Mouse (Mus musculus): Measurements from ENCODE around the gene Ctnnd2. TPM values are rescaled to one million over a fixed set of nuclear protein-coding genes. Genes with fewer than 3 reads are reported as not detected.

Ctnnd2 gene
- polyA plus RNA-seq, 1 experiment: 2.1 TPM

DNA sequence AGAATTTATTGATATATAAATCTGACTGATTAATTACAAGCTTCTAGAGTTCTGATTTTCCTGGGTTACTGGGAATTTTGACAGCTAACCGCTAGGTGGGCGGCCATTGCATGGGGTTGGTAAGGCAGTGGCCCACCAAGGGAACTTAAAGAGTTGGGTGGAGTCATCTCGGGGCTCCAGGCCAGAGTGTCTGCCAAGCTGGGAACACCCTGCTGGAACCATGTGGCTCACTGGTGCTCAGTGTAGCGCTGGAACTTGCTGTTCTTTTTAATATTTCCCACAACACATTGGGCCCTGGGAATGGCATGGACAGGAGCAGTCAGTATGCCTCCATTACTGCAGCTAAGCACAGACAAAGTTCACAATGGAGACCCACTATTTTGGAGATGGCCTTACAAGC lies 99.9 kb downstream of the Ctnnd2 start:
- H3K27ac ChIP-seq (ENCODE audit: control insufficient read depth, insufficient read depth, low read depth, low read length, poor library complexity): no peak overlapping the region
- no peaks in the 10 kb centered on the region for H3K4me1 ChIP-seq (ENCODE audit: control insufficient read depth, insufficient read depth, low read length)
- 76% methylated on average over 4 of the region's 4 CpGs for WGBS
- H3K4me3 ChIP-seq (replicated peaks; ENCODE audit: control insufficient read depth, low read depth, low read length): no peak overlapping the region
- TF ChIP-seq CTCF (IDR thresholded peaks at IDR 0.05; ENCODE audit: control insufficient read depth, insufficient read depth, low read length) (no peak), POLR2A (IDR thresholded peaks at IDR 0.05; ENCODE audit: borderline replicate concordance, control insufficient read depth, low read depth, low read length) (no peak)

DNA sequence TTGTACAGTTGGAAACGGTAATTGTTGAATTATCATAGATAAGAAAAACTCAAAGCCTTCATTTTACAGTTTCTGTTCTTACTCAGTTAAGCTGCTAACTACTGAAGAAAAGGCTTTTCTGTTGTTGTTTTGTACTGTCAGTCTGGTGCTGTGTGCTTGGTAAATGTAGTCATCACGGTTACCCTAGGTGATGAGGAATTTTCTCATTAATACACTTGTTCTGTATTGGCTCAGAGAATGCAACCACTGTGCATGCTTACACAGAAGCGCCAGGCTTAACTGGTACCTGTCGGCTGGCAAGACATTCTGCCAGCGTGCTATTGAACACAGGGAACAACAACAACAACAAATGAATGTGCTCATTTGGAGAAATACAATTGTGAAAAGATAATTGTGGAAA lies 103.3 kb downstream of the Ctnnd2 start:
- 83% methylated on average over 5 of the region's 5 CpGs for WGBS
- Histone ChIP-seq H3K4me1 (ENCODE audit: control insufficient read depth, insufficient read depth, low read length) (no peaks in the 10 kb centered on the region), H3K27ac (ENCODE audit: control insufficient read depth, insufficient read depth, low read depth, low read length, poor library complexity) (no peak overlapping the region), H3K4me3 (replicated peaks; ENCODE audit: control insufficient read depth, low read depth, low read length) (no peak overlapping the region)
- TF ChIP-seq POLR2A (IDR thresholded peaks at IDR 0.05; ENCODE audit: borderline replicate concordance, control insufficient read depth, low read depth, low read length) (no peak), CTCF (IDR thresholded peaks at IDR 0.05; ENCODE audit: control insufficient read depth, insufficient read depth, low read length) (no peak)

DNA sequence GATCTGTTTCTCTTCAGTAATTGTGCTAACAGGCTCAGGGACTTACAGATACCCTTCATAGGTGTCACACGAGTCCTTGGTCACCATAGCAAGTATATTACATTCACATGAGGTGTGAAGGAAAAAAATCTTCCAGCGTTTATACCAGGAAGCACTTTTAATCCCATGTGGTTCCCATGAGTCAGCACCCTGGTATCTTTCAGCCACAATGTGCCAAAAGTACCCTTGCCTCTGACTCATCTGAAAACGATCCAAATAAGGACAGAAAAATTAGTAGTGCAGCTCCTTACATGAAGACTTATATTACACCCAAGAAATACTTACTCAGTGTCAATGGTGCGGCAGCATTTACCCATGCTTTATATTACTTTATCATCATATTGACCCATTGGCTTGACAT lies 104.3 kb downstream of the Ctnnd2 start:
- Histone ChIP-seq H3K4me1 (ENCODE audit: control insufficient read depth, insufficient read depth, low read length) (no peaks in the 10 kb centered on the region), H3K4me3 (replicated peaks; ENCODE audit: control insufficient read depth, low read depth, low read length) (no peak overlapping the region), H3K27ac (ENCODE audit: control insufficient read depth, insufficient read depth, low read depth, low read length, poor library complexity) (no peak overlapping the region)
- 55% methylated on average over 4 of the region's 4 CpGs for WGBS
- TF ChIP-seq CTCF (IDR thresholded peaks at IDR 0.05; ENCODE audit: control insufficient read depth, insufficient read depth, low read length) (no peak), POLR2A (IDR thresholded peaks at IDR 0.05; ENCODE audit: borderline replicate concordance, control insufficient read depth, low read depth, low read length) (no peak)

DNA sequence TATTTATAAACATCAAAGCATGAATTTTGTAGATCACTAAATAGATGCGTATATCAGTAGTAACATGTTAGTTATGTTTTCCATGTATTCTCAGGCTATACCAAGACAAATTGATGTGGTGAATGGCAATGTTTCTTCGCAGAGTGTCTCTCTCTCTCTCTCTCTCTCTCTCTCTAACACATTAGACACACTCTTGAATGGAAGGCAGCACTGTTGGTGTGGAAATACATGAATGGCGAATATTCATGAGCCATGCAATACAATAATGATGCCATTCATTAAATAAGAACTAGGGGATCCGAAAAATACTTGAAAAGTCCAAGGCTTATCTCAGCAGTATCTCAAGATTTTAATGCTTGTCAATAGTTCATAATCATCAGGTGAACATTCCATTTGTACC lies 106.2 kb downstream of the Ctnnd2 start:
- H3K4me3 ChIP-seq (replicated peaks; ENCODE audit: control insufficient read depth, low read depth, low read length): no peak overlapping the region
- TF ChIP-seq POLR2A (IDR thresholded peaks at IDR 0.05; ENCODE audit: borderline replicate concordance, control insufficient read depth, low read depth, low read length) (no peak), CTCF (IDR thresholded peaks at IDR 0.05; ENCODE audit: control insufficient read depth, insufficient read depth, low read length) (no peak)
- H3K4me1 ChIP-seq (ENCODE audit: control insufficient read depth, insufficient read depth, low read length): no peaks in the 10 kb centered on the region
- WGBS: 73% methylated on average over 4 of the region's 4 CpGs
- H3K27ac ChIP-seq (ENCODE audit: control insufficient read depth, insufficient read depth, low read depth, low read length, poor library complexity): no peak overlapping the region

DNA sequence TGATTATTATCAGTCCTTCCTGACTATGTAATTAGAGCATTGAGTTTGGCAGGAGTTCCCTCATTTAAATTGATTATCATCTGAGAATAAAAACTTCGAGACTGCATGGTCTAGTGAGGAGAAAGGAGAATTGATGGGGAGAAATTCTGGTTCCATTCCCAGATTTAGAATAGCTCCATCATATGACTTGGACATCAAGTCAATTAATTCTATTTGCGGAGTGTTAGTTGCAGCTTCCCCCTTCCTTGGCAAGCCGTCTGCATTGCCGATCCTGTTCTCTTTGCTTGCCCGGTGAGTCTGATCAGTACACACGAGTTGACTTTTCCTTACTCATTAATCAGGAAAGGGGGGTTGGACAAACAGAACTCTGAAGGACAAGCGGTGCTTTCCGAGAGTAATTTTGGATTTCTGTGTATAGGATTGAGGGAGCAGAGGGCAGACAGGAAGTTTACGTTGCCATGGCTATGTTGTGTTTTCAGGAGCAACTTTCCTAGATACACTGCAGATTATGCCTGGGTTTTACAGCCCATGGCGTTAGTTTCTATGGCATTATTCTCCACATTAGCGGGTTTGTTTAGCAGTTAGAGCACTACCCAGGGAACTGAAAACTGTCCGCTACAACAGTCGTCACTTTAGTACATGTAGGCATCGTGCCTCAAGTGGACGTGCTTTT lies 113.3 kb downstream of the Ctnnd2 start:
- no peak for TF ChIP-seq CTCF (IDR thresholded peaks at IDR 0.05; ENCODE audit: control insufficient read depth, insufficient read depth, low read length)
- TF ChIP-seq POLR2A (IDR thresholded peaks at IDR 0.05; ENCODE audit: borderline replicate concordance, control insufficient read depth, low read depth, low read length): no peak
- Histone ChIP-seq H3K27ac (ENCODE audit: control insufficient read depth, insufficient read depth, low read depth, low read length, poor library complexity) (no peak overlapping the region), H3K4me1 (ENCODE audit: control insufficient read depth, insufficient read depth, low read length) (no peaks in the 10 kb centered on the region), H3K4me3 (replicated peaks; ENCODE audit: control insufficient read depth, low read depth, low read length) (no peak overlapping the region)
- WGBS: 80% methylated on average over 15 of the region's 15 CpGs

DNA sequence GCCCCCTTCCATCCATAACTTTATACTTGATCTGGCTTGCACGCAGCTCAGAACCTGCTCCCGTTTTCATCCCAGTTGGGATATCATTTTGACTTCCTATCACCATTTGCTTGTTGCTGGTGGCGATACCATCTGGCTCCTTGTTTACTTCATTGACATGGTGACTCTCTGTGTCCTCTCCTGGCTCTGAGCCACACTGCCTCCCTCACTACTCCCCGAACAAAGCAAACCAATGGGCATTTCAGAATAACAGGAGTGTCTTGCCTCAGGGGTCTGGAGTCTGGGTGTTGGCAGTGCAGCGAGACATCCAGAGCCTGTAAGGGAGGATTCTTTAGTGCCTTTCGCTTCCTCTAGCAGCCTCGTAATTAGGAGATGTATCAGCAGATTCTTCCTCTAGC lies 113.9 kb downstream of the Ctnnd2 start:
- H3K4me3 ChIP-seq (replicated peaks; ENCODE audit: control insufficient read depth, low read depth, low read length): no peak overlapping the region
- WGBS: 82% methylated on average over 7 of the region's 7 CpGs
- TF ChIP-seq CTCF (IDR thresholded peaks at IDR 0.05; ENCODE audit: control insufficient read depth, insufficient read depth, low read length) (no peak), POLR2A (IDR thresholded peaks at IDR 0.05; ENCODE audit: borderline replicate concordance, control insufficient read depth, low read depth, low read length) (no peak)

DNA sequence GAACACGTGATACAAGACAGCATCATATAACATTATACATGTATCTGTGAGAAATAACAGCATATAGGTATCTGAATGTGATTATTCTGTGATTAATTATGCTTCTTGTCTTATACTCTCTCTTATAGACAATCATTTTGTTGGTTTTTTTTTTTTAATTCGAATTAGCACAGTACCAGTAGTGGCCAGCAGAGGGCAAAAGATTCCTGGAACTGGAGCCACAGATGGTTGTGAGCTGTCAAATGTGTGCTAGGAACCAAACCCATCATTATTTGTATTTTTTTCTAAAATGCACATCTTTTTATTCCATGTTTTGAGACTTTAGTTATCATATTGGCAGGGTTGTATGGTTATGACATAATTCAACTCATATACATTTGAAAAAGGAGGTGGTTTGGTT lies 130.4 kb downstream of the Ctnnd2 start:
- H3K4me1 ChIP-seq (ENCODE audit: control insufficient read depth, insufficient read depth, low read length): no peaks in the 10 kb centered on the region
- WGBS: 72% methylated on average over 2 of the region's 2 CpGs

More for the DNA sequence above, 113.9 kb downstream of the Ctnnd2 start:
- H3K4me1 ChIP-seq (ENCODE audit: control insufficient read depth, insufficient read depth, low read length): no peaks in the 10 kb centered on the region
- H3K27ac ChIP-seq (ENCODE audit: control insufficient read depth, insufficient read depth, low read depth, low read length, poor library complexity): no peak overlapping the region

DNA sequence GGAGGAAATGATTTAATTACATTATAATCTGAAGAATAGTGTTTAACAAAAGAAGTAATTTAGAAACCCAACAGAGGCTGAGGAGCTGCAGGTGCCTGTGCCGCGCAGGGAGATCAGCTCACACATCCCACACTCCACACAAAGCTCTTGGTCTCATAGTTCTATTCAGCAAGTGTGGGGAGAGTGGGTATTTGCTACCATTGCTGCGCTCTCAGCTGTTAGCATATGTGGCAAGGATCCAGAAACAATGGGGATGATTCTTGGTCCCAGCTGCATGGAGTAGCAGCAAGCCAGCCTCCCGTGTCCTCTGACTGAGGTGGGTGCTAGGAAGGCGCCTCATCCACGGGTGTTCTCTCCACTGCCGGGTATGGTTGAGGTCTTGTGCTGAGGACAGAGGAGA lies 134.0 kb downstream of the Ctnnd2 start:
- H3K4me1 ChIP-seq (ENCODE audit: control insufficient read depth, insufficient read depth, low read length): no peaks in the 10 kb centered on the region
- TF ChIP-seq POLR2A (IDR thresholded peaks at IDR 0.05; ENCODE audit: borderline replicate concordance, control insufficient read depth, low read depth, low read length): no peak
- no peak for TF ChIP-seq CTCF (IDR thresholded peaks at IDR 0.05; ENCODE audit: control insufficient read depth, insufficient read depth, low read length)
- H3K27ac ChIP-seq (ENCODE audit: control insufficient read depth, insufficient read depth, low read depth, low read length, poor library complexity): no peak overlapping the region
- whole genome bisulfite sequencing: 92% methylated on average over 7 of the region's 7 CpGs
- no peak overlapping the region for H3K4me3 ChIP-seq (replicated peaks; ENCODE audit: control insufficient read depth, low read depth, low read length)

More for the DNA sequence above, 130.4 kb downstream of the Ctnnd2 start:
- no peak overlapping the region for H3K27ac ChIP-seq (ENCODE audit: control insufficient read depth, insufficient read depth, low read depth, low read length, poor library complexity)
- no peak overlapping the region for H3K4me3 ChIP-seq (replicated peaks; ENCODE audit: control insufficient read depth, low read depth, low read length)
- no peak for TF ChIP-seq CTCF (IDR thresholded peaks at IDR 0.05; ENCODE audit: control insufficient read depth, insufficient read depth, low read length)
- no peak for TF ChIP-seq POLR2A (IDR thresholded peaks at IDR 0.05; ENCODE audit: borderline replicate concordance, control insufficient read depth, low read depth, low read length)

DNA sequence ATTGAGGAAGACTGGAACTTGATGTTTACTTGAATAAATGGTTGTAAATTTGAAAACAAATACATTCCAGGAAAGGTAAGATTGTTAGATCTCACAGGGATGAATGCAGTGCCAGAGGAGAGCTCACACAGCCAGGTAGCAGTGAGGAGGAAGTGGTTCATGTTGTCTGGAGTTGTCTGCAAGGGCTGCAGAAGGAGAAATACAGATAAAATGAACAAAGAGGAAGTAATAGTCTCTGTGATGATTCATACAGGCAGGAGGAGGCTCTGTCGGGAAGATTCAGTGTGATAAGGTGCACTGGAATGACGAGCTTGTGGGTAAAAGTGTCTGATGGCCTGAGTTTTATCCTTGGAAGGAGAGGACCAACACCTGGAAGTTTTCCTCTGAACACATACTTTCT lies 150.2 kb downstream of the Ctnnd2 start:
- Histone ChIP-seq H3K27ac (ENCODE audit: control insufficient read depth, insufficient read depth, low read depth, low read length, poor library complexity) (no peak overlapping the region), H3K4me3 (replicated peaks; ENCODE audit: control insufficient read depth, low read depth, low read length) (no peak overlapping the region), H3K4me1 (ENCODE audit: control insufficient read depth, insufficient read depth, low read length) (no peaks in the 10 kb centered on the region)
- 2% methylated on average over 2 of the region's 2 CpGs for WGBS
- TF ChIP-seq CTCF (IDR thresholded peaks at IDR 0.05; ENCODE audit: control insufficient read depth, insufficient read depth, low read length) (no peak), POLR2A (IDR thresholded peaks at IDR 0.05; ENCODE audit: borderline replicate concordance, control insufficient read depth, low read depth, low read length) (no peak)
